Mouse (Mus musculus) heart, adult 2 months (tissue): ENCODE data around the gene Tmem39b.

Experiments used
- CTCF ChIP-seq: fragments of 200-600 bp; IDR thresholded peaks from 2 replicates; pipeline ENCODE4 v1.8.1; 2022; ENCODE audit warnings: antibody characterized with exemption, mild to moderate bottlenecking, moderate library complexity
- POLR2A ChIP-seq: fragments of 200-500 bp; IDR thresholded peaks from 2 replicates; pipeline ENCODE4 v1.6.1; 2011; ENCODE audit warnings: mild to moderate bottlenecking, low read depth, low read length, control low read depth; ENCODE audit not compliant: insufficient read depth

- TF ChIP-seq POLR2A (peak; percentile 85), CTCF (no peak)
These were observed 55.8 kb downstream of the Tmem39b start, which contains the start of gene Txlna for GRCm38 (mm10) chr4:129640638-129641467.
